Mouse (Mus musculus): ENCODE measurements at regions not wholly inside any gene's neighbourhood (a gene's known extent, or its start where the extent isn't known, plus 50 kb on each side); places are given as distances from the start of the nearest gene placed in this dataset.

- DNase-seq, result no peak
These were observed 89.2 kb upstream of the Rab11fip2 start for GRCm38 (mm10) chr19:60032667-60033066.

DNA sequence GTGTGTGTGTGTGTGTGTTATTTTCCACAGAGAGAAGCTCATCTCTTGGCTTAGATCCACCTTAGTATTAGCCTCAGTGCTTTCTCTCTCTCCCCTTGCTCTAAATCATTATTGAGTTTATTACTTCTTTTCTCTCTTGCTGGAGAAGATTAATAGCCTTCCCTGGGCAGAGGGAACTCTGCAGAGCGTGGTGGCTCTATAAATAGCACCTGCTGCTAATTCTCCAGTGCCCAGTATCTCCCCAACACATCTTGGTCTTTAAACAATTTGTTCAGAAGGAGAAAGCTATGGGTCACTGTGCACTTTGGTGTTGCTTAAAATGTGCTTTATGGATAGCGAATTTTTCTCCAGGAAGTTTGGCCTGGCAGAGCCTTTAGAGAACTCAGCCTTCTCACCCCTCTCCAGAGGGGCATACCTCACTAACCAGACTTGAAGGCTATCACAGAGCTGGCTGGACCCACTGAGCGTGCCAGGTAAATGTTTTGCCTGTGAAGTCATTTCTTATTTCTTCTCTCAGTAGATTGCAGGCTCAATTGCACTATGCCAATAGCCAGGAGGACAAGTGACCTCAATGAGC lies 86.8 kb upstream of the Rab11fip2 start:
- DNase-seq, result no peak

DNA sequence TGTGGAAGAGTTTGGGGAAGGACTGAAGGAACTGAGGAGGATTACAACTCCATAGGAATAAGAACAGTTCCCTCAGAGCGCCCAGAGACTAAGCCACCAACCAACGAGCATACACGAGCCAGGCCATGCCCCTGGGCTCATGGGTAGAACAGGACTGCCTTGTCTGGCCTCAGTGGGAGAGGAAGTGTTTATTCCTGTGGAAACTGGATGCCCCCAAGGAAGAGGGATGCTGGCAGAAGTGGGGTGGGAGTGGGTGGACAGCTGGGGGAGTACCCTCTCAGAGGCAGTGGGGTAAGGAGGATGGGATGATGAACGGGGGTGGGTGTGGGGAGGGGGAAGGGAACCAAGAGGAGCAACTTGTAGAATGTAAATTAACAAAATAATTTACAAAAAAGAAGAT lies 86.3 kb upstream of the Rab11fip2 start:
- no peak for DNase-seq

- no peak for DNase-seq
These were observed 72.3 kb upstream of the Rab11fip2 start for GRCm38 (mm10) chr19:60015614-60016300.

DNA sequence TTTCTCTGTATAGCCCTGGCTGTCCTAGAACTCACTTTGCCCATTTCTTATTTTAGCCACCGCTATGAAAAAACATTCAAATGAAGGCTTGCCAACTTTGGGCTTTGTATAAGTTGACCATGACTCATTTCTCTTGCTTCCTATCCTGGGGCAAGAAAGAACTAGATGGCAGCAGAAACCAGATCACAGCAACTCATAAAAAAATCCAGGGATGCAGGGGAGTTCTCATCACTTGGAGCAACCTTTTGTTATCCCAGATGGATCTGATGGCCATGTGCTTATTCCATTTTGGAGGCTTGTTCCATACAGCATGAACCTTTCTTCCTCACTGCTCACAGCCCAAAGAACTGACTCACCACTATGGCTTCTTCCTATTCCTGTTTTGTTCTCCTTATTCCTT lies 52.1 kb upstream of the Rab11fip2 start:
- no peak for DNase-seq
